Mouse (Mus musculus) spleen, adult 12 weeks (tissue): Measurements from ENCODE around the gene Lsm2.
"Not testable (repeated sequence)": the region's sequence is repeated elsewhere in the genome, so short reads cannot be mapped to it uniquely, and the experiment has no call there.

Source experiments
- DNase-seq: peaks from one replicate; pipeline ENCODE4 v3.0.0; 2022; ENCODE audit warnings: low spot score

Gene Lsm2

GRCm38 (mm10) chr17:34984218-34984617 is 2.6 kb downstream of the Lsm2 start:
- DNase-seq = no peak

GRCm38 (mm10) chr17:34994751-34995150 is 13.1 kb downstream of the Lsm2 start:
- no peak for DNase-seq

GRCm38 (mm10) chr17:34995192-34995591 is 13.5 kb downstream of the Lsm2 start:
- DNase-seq = not testable (repeated sequence)

GRCm38 (mm10) chr17:34995927-34996326 is 14.3 kb downstream of the Lsm2 start:
- not testable (repeated sequence) for DNase-seq

- no peak for DNase-seq
These were observed 14.9 kb downstream of the Lsm2 start for GRCm38 (mm10) chr17:34996411-34997141.

GRCm38 (mm10) chr17:34997142-34997483 is 15.5 kb downstream of the Lsm2 start:
- no peak for DNase-seq

GRCm38 (mm10) chr17:34998526-34999430 is 17.1 kb downstream of the Lsm2 start:
- DNase-seq = no peak

GRCm38 (mm10) chr17:34999871-35000716 is 18.4 kb downstream of the Lsm2 start:
- peak; percentile 74 for DNase-seq

GRCm38 (mm10) chr17:35000717-35001451 is 19.2 kb downstream of the Lsm2 start, which contains the start of gene Vars:
TSS of gene Vars (plus strand) at chr17:35000987.
- peak; percentile 86 for DNase-seq

GRCm38 (mm10) chr17:35001452-35002152 is 19.9 kb downstream of the Lsm2 start:
- DNase-seq = no peak

- no peak for DNase-seq
These were observed 20.6 kb downstream of the Lsm2 start for GRCm38 (mm10) chr17:35002153-35002865.

- DNase-seq = no peak
These were observed 21.6 kb downstream of the Lsm2 start for GRCm38 (mm10) chr17:35003022-35003838.

GRCm38 (mm10) chr17:35004075-35004717 is 22.5 kb downstream of the Lsm2 start:
- DNase-seq = no peak

- DNase-seq = no peak
These were observed 23.5 kb downstream of the Lsm2 start for GRCm38 (mm10) chr17:35005158-35005557.

GRCm38 (mm10) chr17:35005902-35006301 is 24.2 kb downstream of the Lsm2 start:
- not testable (repeated sequence) for DNase-seq

- DNase-seq = no peak
These were observed 25.8 kb downstream of the Lsm2 start for GRCm38 (mm10) chr17:35007387-35007991.

GRCm38 (mm10) chr17:35009586-35009985 is 27.9 kb downstream of the Lsm2 start:
- no peak for DNase-seq

- no peak for DNase-seq
These were observed 29.8 kb downstream of the Lsm2 start for GRCm38 (mm10) chr17:35011440-35011839.
